Mouse (Mus musculus): ENCODE results near the gene Ptger3. TPM values are rescaled to one million over a fixed set of nuclear protein-coding genes. Genes with fewer than 3 reads are reported as not detected.

Ptger3 gene
- total and polyA plus RNA-seq, 2 experiments, result 0.27 to 0.28 TPM

- TF ChIP-seq CTCF (IDR thresholded peaks at IDR 0.05; ENCODE audit: low read depth, low read length) (no peak), POLR2A (IDR thresholded peaks at IDR 0.05; ENCODE audit: extremely low read depth, insufficient read depth, low read length) (0 out of 2 replicates have a peak, but pooled peaks have one; percentile 39)
- DNase-seq (ENCODE audit: extremely low read depth, low read depth, low spot score), result peak; percentile 74
- under 1% methylated on average over 91 of the region's 91 CpGs for WGBS
- Histone ChIP-seq H3K36me3 (ENCODE audit: control insufficient read depth, insufficient read depth, low read length) (peaks cover 15% of the 10 kb centered on the region), H3K27ac (replicated peaks; ENCODE audit: insufficient read depth, low read depth, low read length) (peak within 1 kb of the TSS; percentile 99), H3K27me3 (ENCODE audit: control insufficient read depth, insufficient read depth, low read length) (peaks cover 12% of the 10 kb centered on the region; the same call in 1 of the 2 replicates), H3K4me3 (ENCODE audit: insufficient read depth, low read depth, low read length) (peak within 1 kb of the TSS; percentile 97), H3K9ac (ENCODE audit: low read depth, low read length) (peak within 1 kb of the TSS; percentile 97), H3K79me2 (ENCODE audit: control insufficient read depth, insufficient read depth, low read length) (peaks cover 6% of the 10 kb centered on the region; the same call in 1 of the 2 replicates), H3K4me1 (ENCODE audit: control insufficient read depth, insufficient read depth, low read length) (peaks cover 10% of the 10 kb centered on the region; the same call in 1 of the 2 replicates)
Observed at GRCm38 (mm10) chr3:157533964-157534785, 32.5 kb upstream of the Ptger3 start, which contains the start of gene Zranb2. TSS of gene Zranb2 (plus strand) at chr3:157534160.

- H3K79me2 ChIP-seq (ENCODE audit: control insufficient read depth, insufficient read depth, low read length), result peaks cover 6% of the 10 kb centered on the region; the same call in 1 of the 2 replicates
- peaks cover 10% of the 10 kb centered on the region; the same call in 1 of the 2 replicates for H3K4me1 ChIP-seq (ENCODE audit: control insufficient read depth, insufficient read depth, low read length)
- peak overlapping the region; percentile 97 for H3K4me3 ChIP-seq (ENCODE audit: insufficient read depth, low read depth, low read length)
- peak; percentile 67 for DNase-seq (ENCODE audit: extremely low read depth, low read depth, low spot score)
- peak overlapping the region; percentile 99 for H3K27ac ChIP-seq (replicated peaks; ENCODE audit: insufficient read depth, low read depth, low read length)
- peaks cover 21% of the 10 kb centered on the region for H3K36me3 ChIP-seq (ENCODE audit: control insufficient read depth, insufficient read depth, low read length)
- WGBS, result 1% methylated on average over 15 of the region's 15 CpGs
- H3K9ac ChIP-seq (ENCODE audit: low read depth, low read length), result peak overlapping the region; percentile 97
- TF ChIP-seq POLR2A (IDR thresholded peaks at IDR 0.05; ENCODE audit: extremely low read depth, insufficient read depth, low read length) (no peak), CTCF (IDR thresholded peaks at IDR 0.05; ENCODE audit: low read depth, low read length) (no peak)
- peaks cover 7% of the 10 kb centered on the region; the same call in 1 of the 2 replicates for H3K27me3 ChIP-seq (ENCODE audit: control insufficient read depth, insufficient read depth, low read length)
Observed at GRCm38 (mm10) chr3:157534786-157535415, 31.8 kb upstream of the Ptger3 start.

GRCm38 (mm10) chr3:157549323-157549722 lies 17.4 kb upstream of the Ptger3 start:
- TF ChIP-seq POLR2A (IDR thresholded peaks at IDR 0.05; ENCODE audit: extremely low read depth, insufficient read depth, low read length) (no peak), CTCF (IDR thresholded peaks at IDR 0.05; ENCODE audit: low read depth, low read length) (no peak)
- no peaks in the 10 kb centered on the region for H3K79me2 ChIP-seq (ENCODE audit: control insufficient read depth, insufficient read depth, low read length)
- H3K36me3 ChIP-seq (ENCODE audit: control insufficient read depth, insufficient read depth, low read length), result peaks cover 43% of the 10 kb centered on the region
- no peak overlapping the region for H3K27ac ChIP-seq (replicated peaks; ENCODE audit: insufficient read depth, low read depth, low read length)
- H3K4me3 ChIP-seq (ENCODE audit: insufficient read depth, low read depth, low read length), result no peak overlapping the region
- WGBS, result 96% methylated on average over 2 of the region's 2 CpGs
- H3K9ac ChIP-seq (ENCODE audit: low read depth, low read length), result no peak overlapping the region
- no peaks in the 10 kb centered on the region for H3K4me1 ChIP-seq (ENCODE audit: control insufficient read depth, insufficient read depth, low read length)
- DNase-seq (ENCODE audit: extremely low read depth, low read depth, low spot score), result no peak
- H3K27me3 ChIP-seq (ENCODE audit: control insufficient read depth, insufficient read depth, low read length), result no peaks in the 10 kb centered on the region

GRCm38 (mm10) chr3:157549758-157550600 lies 16.7 kb upstream of the Ptger3 start:
- H3K9ac ChIP-seq (ENCODE audit: low read depth, low read length), result no peak overlapping the region
- no peak for DNase-seq (ENCODE audit: extremely low read depth, low read depth, low spot score)
- H3K4me3 ChIP-seq (ENCODE audit: insufficient read depth, low read depth, low read length), result no peak overlapping the region
- H3K79me2 ChIP-seq (ENCODE audit: control insufficient read depth, insufficient read depth, low read length), result no peaks in the 10 kb centered on the region
- peaks cover 38% of the 10 kb centered on the region for H3K36me3 ChIP-seq (ENCODE audit: control insufficient read depth, insufficient read depth, low read length)
- no peaks in the 10 kb centered on the region for H3K27me3 ChIP-seq (ENCODE audit: control insufficient read depth, insufficient read depth, low read length)
- no peak overlapping the region for H3K27ac ChIP-seq (replicated peaks; ENCODE audit: insufficient read depth, low read depth, low read length)
- WGBS, result 95% methylated on average over 3 of the region's 3 CpGs
- TF ChIP-seq CTCF (IDR thresholded peaks at IDR 0.05; ENCODE audit: low read depth, low read length) (no peak), POLR2A (IDR thresholded peaks at IDR 0.05; ENCODE audit: extremely low read depth, insufficient read depth, low read length) (no peak)
- no peaks in the 10 kb centered on the region for H3K4me1 ChIP-seq (ENCODE audit: control insufficient read depth, insufficient read depth, low read length)

GRCm38 (mm10) chr3:157565196-157565595 lies 1.5 kb upstream of the Ptger3 start:
- H3K4me1 ChIP-seq (ENCODE audit: control insufficient read depth, insufficient read depth, low read length), result peaks cover 3% of the 10 kb centered on the region; the same call in 1 of the 2 replicates
- WGBS, result 3% methylated on average over 2 of the region's 2 CpGs
- peak; percentile 63 for DNase-seq (ENCODE audit: extremely low read depth, low read depth, low spot score)

More at GRCm38 (mm10) chr3:157565196-157565595, 1.5 kb upstream of the Ptger3 start:
- peaks cover 14% of the 10 kb centered on the region for H3K27me3 ChIP-seq (ENCODE audit: control insufficient read depth, insufficient read depth, low read length)
- TF ChIP-seq POLR2A (IDR thresholded peaks at IDR 0.05; ENCODE audit: extremely low read depth, insufficient read depth, low read length) (no peak), CTCF (IDR thresholded peaks at IDR 0.05; ENCODE audit: low read depth, low read length) (0 out of 2 replicates have a peak, but pooled peaks have one; percentile 13)
- H3K4me3 ChIP-seq (ENCODE audit: insufficient read depth, low read depth, low read length), result no peak overlapping the region
- no peak overlapping the region for H3K27ac ChIP-seq (replicated peaks; ENCODE audit: insufficient read depth, low read depth, low read length)
- H3K79me2 ChIP-seq (ENCODE audit: control insufficient read depth, insufficient read depth, low read length), result no peaks in the 10 kb centered on the region
- no peaks in the 10 kb centered on the region for H3K36me3 ChIP-seq (ENCODE audit: control insufficient read depth, insufficient read depth, low read length)
- no peak overlapping the region for H3K9ac ChIP-seq (ENCODE audit: low read depth, low read length)
